Mouse (Mus musculus) CH12F3 (cell line): ENCODE results near the gene Jak1.
"Not testable (repeated sequence)": the region's sequence is repeated elsewhere in the genome, so short reads cannot be mapped to it uniquely, and the experiment has no call there.

ENCODE experiments used
- in situ Hi-C: fragments of 300-500 bp; cut with MboI; formaldehyde crosslinking; loops from 2 replicates; pipeline ENCODE4 v1.14.3; 2020; ENCODE audit warnings: low sequenced_read_pairs

The Jak1 gene

GRCm38 (mm10) chr4:101276456-101277070, 11.5 kb upstream of the Jak1 start:
- in situ Hi-C loops, result no loop called here

- in situ Hi-C loops, result no loop called here
Measured at GRCm38 (mm10) chr4:101275881-101276280, 10.8 kb upstream of the Jak1 start.

GRCm38 (mm10) chr4:101270734-101271133, 5.7 kb upstream of the Jak1 start:
- in situ Hi-C loops, result no loop called here

GRCm38 (mm10) chr4:101268506-101268905, 3.4 kb upstream of the Jak1 start:
- in situ Hi-C loops, result not testable (repeated sequence)

GRCm38 (mm10) chr4:101265523-101265922, 441 bp upstream of the Jak1 start:
- in situ Hi-C loops, result no loop called here

- in situ Hi-C loops, result no loop called here
Measured at GRCm38 (mm10) chr4:101263968-101264740, 928 bp downstream of the Jak1 start.

GRCm38 (mm10) chr4:101261596-101261995, 3.5 kb downstream of the Jak1 start:
- in situ Hi-C loops, result no loop called here

GRCm38 (mm10) chr4:101260744-101261291, 4.3 kb downstream of the Jak1 start:
- in situ Hi-C loops, result no loop called here

- in situ Hi-C loops, result no loop called here
Measured at GRCm38 (mm10) chr4:101256526-101257210, 8.4 kb downstream of the Jak1 start.

GRCm38 (mm10) chr4:101254606-101255349, 10.3 kb downstream of the Jak1 start:
- in situ Hi-C loops, result no loop called here

- in situ Hi-C loops, result no loop called here
Measured at GRCm38 (mm10) chr4:101254015-101254414, 11.1 kb downstream of the Jak1 start.

GRCm38 (mm10) chr4:101252781-101253622, 12.1 kb downstream of the Jak1 start:
- in situ Hi-C loops, result no loop called here

GRCm38 (mm10) chr4:101252016-101252415, 13.1 kb downstream of the Jak1 start:
- in situ Hi-C loops, result no loop called here

GRCm38 (mm10) chr4:101249977-101250743, 14.9 kb downstream of the Jak1 start:
- in situ Hi-C loops, result no loop called here

GRCm38 (mm10) chr4:101247355-101247754, 17.7 kb downstream of the Jak1 start:
- in situ Hi-C loops, result no loop called here

- in situ Hi-C loops, result no loop called here
Measured at GRCm38 (mm10) chr4:101246569-101246968, 18.5 kb downstream of the Jak1 start.

- in situ Hi-C loops, result no loop called here
Measured at GRCm38 (mm10) chr4:101244257-101245011, 20.6 kb downstream of the Jak1 start.

- in situ Hi-C loops, result no loop called here
Measured at GRCm38 (mm10) chr4:101240875-101241173, 24.3 kb downstream of the Jak1 start.
